Mouse (Mus musculus) liver, postnatal 0 days (tissue): ENCODE data around the gene Grm5.

Source experiments
- CTCF ChIP-seq: sonication (generic); IDR thresholded peaks from 2 replicates; pipeline ENCODE4 v1.5.1; 2016; ENCODE audit warnings: antibody characterized with exemption, low read depth
- EP300 ChIP-seq: IDR thresholded peaks from 2 replicates; pipeline ENCODE4 v1.6.1; 2016; ENCODE audit warnings: antibody characterized with exemption, low read depth, mild to moderate bottlenecking

DNA sequence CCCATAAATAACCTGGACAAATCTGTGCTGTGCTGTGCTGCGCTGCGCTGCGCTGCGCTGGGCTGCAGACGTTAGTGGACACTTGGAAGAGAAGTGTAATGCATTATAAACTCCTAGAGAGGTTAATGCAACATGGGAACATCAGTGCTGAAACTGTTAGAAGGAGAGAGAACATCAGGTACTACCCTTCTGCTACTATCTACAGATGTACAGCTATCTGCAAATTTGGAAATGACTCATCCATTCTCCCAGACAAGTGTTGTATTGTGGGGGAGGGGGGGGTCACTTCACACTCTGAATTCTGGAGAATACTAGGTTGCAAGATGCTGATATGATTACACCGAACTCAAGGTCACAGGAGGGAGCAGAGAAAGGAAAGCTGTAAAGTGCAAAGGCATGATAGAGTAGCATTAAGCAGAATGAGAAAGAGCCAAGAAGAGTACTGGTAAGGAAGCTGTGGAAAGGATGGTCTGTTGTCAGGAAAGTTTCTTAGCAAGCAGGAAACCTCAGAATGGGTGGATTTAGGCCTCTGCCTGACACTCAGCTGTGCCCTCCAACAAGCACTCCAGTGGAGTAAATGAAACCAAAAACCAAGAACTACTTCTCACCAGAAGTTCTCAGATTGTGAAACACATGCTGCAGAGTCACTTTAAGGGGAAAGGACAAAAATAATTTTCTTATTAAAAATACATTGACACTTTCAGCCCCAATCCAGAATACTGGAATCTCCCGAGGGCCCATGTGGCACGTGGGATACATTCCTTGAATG lies 544.3 kb downstream of the Grm5 start:
- TF ChIP-seq CTCF, result no peak
- TF ChIP-seq EP300, result no peak
